10 mouse cellular contexts compared by ENCODE assay signal in the genomic region with DNA sequence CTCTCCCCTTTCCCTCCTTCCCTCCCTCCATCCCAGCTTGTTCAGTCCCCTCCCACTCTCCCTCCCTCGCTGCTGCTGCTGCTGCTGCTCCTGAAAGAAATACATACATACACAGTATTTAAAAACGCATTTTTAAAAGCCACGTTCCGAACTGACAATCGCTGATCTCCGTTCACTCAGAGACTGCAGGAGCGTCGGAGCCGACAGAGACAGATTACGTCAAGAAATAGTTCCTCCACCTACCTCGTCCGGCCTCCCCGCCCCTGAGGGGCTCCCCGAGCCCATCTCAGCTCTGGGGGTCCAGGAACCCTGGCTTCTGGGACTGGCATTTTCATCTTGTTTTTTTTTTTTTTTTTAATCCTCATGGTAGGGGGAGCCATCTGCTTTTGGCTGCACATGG. TPM values are rescaled to one million over a fixed set of nuclear protein-coding genes. Genes with fewer than 3 reads are reported as not detected.
DNase-seq lines count a peak whose midpoint lies in the region; ATAC-seq and TF ChIP-seq lines count a peak whose summit lies in the region.
"Had no signal": no experiment of that assay in that cellular context is flagged by ENCODE, and none has a peak within 500 bp of the region (broad histone marks: within the 10 kb centered on the region; RNA-seq: fewer than 3 reads in every experiment).

No protein-coding gene starts in this region.

- no peak for ATAC-seq in hindbrain, embryonic 11.5 days (ENCODE audit: low FRiP score)
- ATAC-seq in midbrain, embryonic 15.5 days (replicated peaks) = no peak
- ATAC-seq in megakaryocyte, adult 5-6 weeks (ENCODE audit: poor library complexity, severe bottlenecking) = no peak

- DNase-seq in kidney, adult 2 months = no peak
- no peak for DNase-seq in kidney, postnatal 10 days
- DNase-seq in MEL (ENCODE audit: low read depth, low spot score) = peak; percentile 50
- DNase-seq in hindbrain, embryonic 11.5 days (ENCODE audit: low spot score) = no peak
- no peak for DNase-seq in urinary bladder, postnatal 4 days (ENCODE audit: low spot score in 2 of 2)
- DNase-seq in spleen, adult 12 weeks (ENCODE audit: low spot score) = no peak
- DNase-seq: thymus, postnatal 4 days had no signal

- no peak for TF ChIP-seq POLR2A in kidney, adult 2 months (IDR thresholded peaks at IDR 0.05; ENCODE audit: low read depth, low read length)
- TF ChIP-seq POLR2A in MEL (IDR thresholded peaks at IDR 0.05; ENCODE audit: control insufficient read depth in 1 of 2, insufficient read depth in 1 of 2, low read depth in 1 of 2, low read length in 2 of 2, poor library complexity in 1 of 2) = no peak

- no peaks in the 10 kb centered on the region for H3K27me3 ChIP-seq in kidney, adult 2 months (replicated peaks; ENCODE audit: control insufficient read depth, insufficient read depth, low read length)
- H3K27me3 ChIP-seq in MEL (ENCODE audit: control insufficient read depth in 1 of 2, insufficient read depth in 2 of 2, low read length in 2 of 2) = no peaks in the 10 kb centered on the region
- H3K27me3 ChIP-seq in hindbrain, embryonic 11.5 days (ENCODE audit: control insufficient read depth, insufficient read depth, low read length) = peaks cover 96% of the 10 kb centered on the region
- peaks cover 92% of the 10 kb centered on the region for H3K27me3 ChIP-seq in midbrain, embryonic 15.5 days (replicated peaks)

- no peak for TF ChIP-seq RAD21 in MEL (IDR thresholded peaks at IDR 0.05; ENCODE audit: low read depth, low read length)

- peak overlapping the region; percentile 84 for H3K4me3 ChIP-seq in kidney, adult 2 months (ENCODE audit: insufficient read depth, low read depth, low read length)
- peak overlapping the region; percentile 65 to 81 for H3K4me3 ChIP-seq in MEL (ENCODE audit: control insufficient read depth in 1 of 2, insufficient read depth in 1 of 2, low read depth in 2 of 2, low read length in 2 of 2)
- H3K4me3 ChIP-seq in hindbrain, embryonic 11.5 days (ENCODE audit: low read depth, low read length) = peak overlapping the region; percentile 23; the same call in 1 of the 2 replicates
- no peak overlapping the region for H3K4me3 ChIP-seq in midbrain, embryonic 15.5 days

- peak overlapping the region; percentile 42; the same call in 1 of the 2 replicates for H3K27ac ChIP-seq in kidney, adult 2 months (ENCODE audit: insufficient read depth, low read depth, low read length)
- H3K27ac ChIP-seq in MEL (ENCODE audit: control insufficient read depth, low read depth, low read length) = no peak overlapping the region
- no peak overlapping the region for H3K27ac ChIP-seq in hindbrain, embryonic 11.5 days (ENCODE audit: low read depth, low read length)
- H3K27ac ChIP-seq in midbrain, embryonic 15.5 days = no peak overlapping the region
- H3K27ac ChIP-seq: liver, embryonic 14.5 days had no signal

- H3K4me1 ChIP-seq in kidney, adult 2 months (ENCODE audit: control insufficient read depth, insufficient read depth, low read length) = peaks cover 11% of the 10 kb centered on the region
- H3K4me1 ChIP-seq in MEL (ENCODE audit: control insufficient read depth in 1 of 2, insufficient read depth in 2 of 2, low read length in 2 of 2) = peaks cover 16 to 23% of the 10 kb centered on the region in 2 experiments
- no peaks in the 10 kb centered on the region for H3K4me1 ChIP-seq in hindbrain, embryonic 11.5 days (replicated peaks; ENCODE audit: control insufficient read depth, insufficient read depth, low read length)
- peaks cover 10% of the 10 kb centered on the region for H3K4me1 ChIP-seq in midbrain, embryonic 15.5 days

- H3K36me3 ChIP-seq in kidney, adult 2 months (ENCODE audit: control insufficient read depth, insufficient read depth, low read length) = no peaks in the 10 kb centered on the region
- H3K36me3 ChIP-seq in MEL (ENCODE audit: control insufficient read depth in 1 of 2, insufficient read depth in 2 of 2, low read length in 2 of 2) = peaks cover 0 to 18% of the 10 kb centered on the region in 2 experiments; a peak in 3 of 4 replicates
- no peaks in the 10 kb centered on the region for H3K36me3 ChIP-seq in hindbrain, embryonic 11.5 days (ENCODE audit: control insufficient read depth, insufficient read depth, low read length)
- H3K36me3 ChIP-seq in midbrain, embryonic 15.5 days (replicated peaks) = no peaks in the 10 kb centered on the region

- H3K4me2 ChIP-seq in hindbrain, embryonic 11.5 days (replicated peaks; ENCODE audit: low read depth, low read length) = peak overlapping the region; percentile 50; the same call in 1 of the 2 replicates
- H3K4me2 ChIP-seq in midbrain, embryonic 15.5 days = peak overlapping the region; percentile 29; the same call in 1 of the 2 replicates

- peaks cover 48% of the 10 kb centered on the region for H3K79me2 ChIP-seq in MEL (ENCODE audit: control insufficient read depth, insufficient read depth, low read length, poor library complexity)

- whole genome bisulfite sequencing in kidney, adult 2 months = 5% methylated on average over 14 of the region's 14 CpGs
- under 1% methylated on average over 14 of the region's 14 CpGs for WGBS in hindbrain, embryonic 11.5 days
- WGBS in midbrain, embryonic 15.5 days = 0% methylated on average over 14 of the region's 14 CpGs

- H3K9ac ChIP-seq in MEL (ENCODE audit: control insufficient read depth, low read depth, low read length, poor library complexity, severe bottlenecking) = peak overlapping the region; percentile 56
- no peak overlapping the region for H3K9ac ChIP-seq in hindbrain, embryonic 11.5 days (ENCODE audit: low read depth, low read length)
- no peak overlapping the region for H3K9ac ChIP-seq in midbrain, embryonic 15.5 days
- H3K9ac ChIP-seq: liver, embryonic 14.5 days had no signal

- no peak for TF ChIP-seq CTCF in kidney, adult 2 months (conservative IDR thresholded peaks at IDR 0.05; ENCODE audit: insufficient read depth, insufficient read length, low read depth, low read length)
- no peak for TF ChIP-seq CTCF in MEL (IDR thresholded peaks at IDR 0.05 in 2 of 3, conservative IDR thresholded peaks at IDR 0.05 in 1 of 3; ENCODE audit: control insufficient read depth in 1 of 3, insufficient read depth in 1 of 3, low read depth in 2 of 3, low read length in 3 of 3, poor library complexity in 1 of 3, severe bottlenecking in 1 of 3)

- no peaks in the 10 kb centered on the region for H3K9me3 ChIP-seq in MEL (replicated peaks; ENCODE audit: insufficient read depth, low read length)
- H3K9me3 ChIP-seq in hindbrain, embryonic 11.5 days (ENCODE audit: control insufficient read depth, low read length) = no peaks in the 10 kb centered on the region
- H3K9me3 ChIP-seq in midbrain, embryonic 15.5 days = no peaks in the 10 kb centered on the region

- no peak for TF ChIP-seq EP300 in MEL (IDR thresholded peaks at IDR 0.05; ENCODE audit: low read depth in 1 of 2, low read length in 2 of 2)

TF ChIP-seq in MEL, 35 proteins besides CTCF, POLR2A, EP300 and RAD21 (continues in another document):
- no peak for TF ChIP-seq MAFK (IDR thresholded peaks at IDR 0.05; ENCODE audit: borderline replicate concordance, low read depth, low read length)

RNA-seq across cellular contexts. Expression of gene Hoxc9, which starts 4.7 kb away (rescaled TPM):
- 5.5 and 7.3 TPM in 2 replicates for polyA plus RNA-seq in kidney, adult 2 months (2012; rRNA removed)
- 3.2 and 4.1 TPM in 2 replicates for total RNA-seq in MEL (2012; rRNA removed)
- 100 to 1,000 TPM in 1 of 2 experiments, 1 to 10 TPM in 1; 9.5 to 400 TPM for polyA plus RNA-seq in MEL (2012; ENCODE audit: insufficient read depth in 1 of 2, insufficient read length in 2 of 2, low read depth in 1 of 2, low replicate concordance in 2 of 2, missing spikeins in 1 of 2)
- not detected in 2 replicates for polyA plus RNA-seq in hindbrain, embryonic 11.5 days (2014; fragmentation: Nextera tagmentation; extraction: Ambion mirVana)
- polyA plus RNA-seq in midbrain, embryonic 15.5 days (2015; fragmentation: Nextera tagmentation; extraction: Ambion mirVana) = not detected in 2 replicates
- not detected in 2 replicates for total RNA-seq in megakaryocyte, adult 5-6 weeks (2015)
- total RNA-seq in megakaryocyte, adult 5-6 weeks (2017) = not detected in 2 replicates

RNA-seq across cellular contexts. Expression of gene Hoxc8, which starts 9.5 kb away (rescaled TPM):
- polyA plus RNA-seq in kidney, adult 2 months (2012; rRNA removed) = 3.4 and 4.0 TPM in 2 replicates
- total RNA-seq in MEL (2012; rRNA removed) = 0.26 and 0.31 TPM in 2 replicates
- polyA plus RNA-seq in MEL (2012; ENCODE audit: insufficient read depth in 1 of 2, insufficient read length in 2 of 2, low read depth in 1 of 2, low replicate concordance in 2 of 2, missing spikeins in 1 of 2) = 1 to 10 TPM in 1 of 2 experiments, not detected in 1; 1.7 TPM
- not detected in 2 replicates for polyA plus RNA-seq in hindbrain, embryonic 11.5 days (2014; fragmentation: Nextera tagmentation; extraction: Ambion mirVana)
- polyA plus RNA-seq in midbrain, embryonic 15.5 days (2015; fragmentation: Nextera tagmentation; extraction: Ambion mirVana) = not detected in 2 replicates
- total RNA-seq in megakaryocyte, adult 5-6 weeks (2015) = not detected in 2 replicates
- not detected in 2 replicates for total RNA-seq in megakaryocyte, adult 5-6 weeks (2017)

RNA-seq across cellular contexts. Expression of gene Hoxc5, which starts 13.7 kb away (rescaled TPM):
- 4.0 and 4.1 TPM in 2 replicates for polyA plus RNA-seq in kidney, adult 2 months (2012; rRNA removed)
- 0.46 and 0.56 TPM in 2 replicates for total RNA-seq in MEL (2012; rRNA removed)
- polyA plus RNA-seq in MEL (2012; ENCODE audit: insufficient read depth in 1 of 2, insufficient read length in 2 of 2, low read depth in 1 of 2, low replicate concordance in 2 of 2, missing spikeins in 1 of 2) = 1 to 10 TPM in 1 of 2 experiments, not detected in 1; 3.0 TPM
- 21.0 and 21.6 TPM in 2 replicates for polyA plus RNA-seq in hindbrain, embryonic 11.5 days (2014; fragmentation: Nextera tagmentation; extraction: Ambion mirVana)
- polyA plus RNA-seq in midbrain, embryonic 15.5 days (2015; fragmentation: Nextera tagmentation; extraction: Ambion mirVana) = 0.09 TPM in 1 of 2 replicates, not detected in the other
- not detected in 2 replicates for total RNA-seq in megakaryocyte, adult 5-6 weeks (2015)
- not detected in 2 replicates for total RNA-seq in megakaryocyte, adult 5-6 weeks (2017)

RNA-seq across cellular contexts. Expression of gene Hoxc10, which starts 14.3 kb away (rescaled TPM):
- 16.4 and 16.7 TPM in 2 replicates for polyA plus RNA-seq in kidney, adult 2 months (2012; rRNA removed)
- total RNA-seq in MEL (2012; rRNA removed) = 6.3 and 6.8 TPM in 2 replicates
- 10 to 100 TPM in 1 of 2 experiments, not detected in 1; 24.8 TPM for polyA plus RNA-seq in MEL (2012; ENCODE audit: insufficient read depth in 1 of 2, insufficient read length in 2 of 2, low read depth in 1 of 2, low replicate concordance in 2 of 2, missing spikeins in 1 of 2)
- not detected in 2 replicates for polyA plus RNA-seq in hindbrain, embryonic 11.5 days (2014; fragmentation: Nextera tagmentation; extraction: Ambion mirVana)
- polyA plus RNA-seq in midbrain, embryonic 15.5 days (2015; fragmentation: Nextera tagmentation; extraction: Ambion mirVana) = not detected in 2 replicates
- total RNA-seq in megakaryocyte, adult 5-6 weeks (2015) = not detected in 2 replicates
- not detected in 2 replicates for total RNA-seq in megakaryocyte, adult 5-6 weeks (2017)
- polyA plus RNA-seq: liver, embryonic 14.5 days had no signal

RNA-seq across cellular contexts. Expression of gene Hoxc6, which starts 17.1 kb away (rescaled TPM):
- 24.7 and 25.4 TPM in 2 replicates for polyA plus RNA-seq in kidney, adult 2 months (2012; rRNA removed)
- 1.7 and 2.3 TPM in 2 replicates for total RNA-seq in MEL (2012; rRNA removed)
- 1 to 10 TPM in 1 of 2 experiments, not detected in 1; 9.4 TPM for polyA plus RNA-seq in MEL (2012; ENCODE audit: insufficient read depth in 1 of 2, insufficient read length in 2 of 2, low read depth in 1 of 2, low replicate concordance in 2 of 2, missing spikeins in 1 of 2)
- 0.45 and 5.4 TPM in 2 replicates for polyA plus RNA-seq in hindbrain, embryonic 11.5 days (2014; fragmentation: Nextera tagmentation; extraction: Ambion mirVana)
- not detected in 2 replicates for polyA plus RNA-seq in midbrain, embryonic 15.5 days (2015; fragmentation: Nextera tagmentation; extraction: Ambion mirVana)
- not detected in 2 replicates for total RNA-seq in megakaryocyte, adult 5-6 weeks (2015)
- total RNA-seq in megakaryocyte, adult 5-6 weeks (2017) = not detected in 2 replicates
